Mouse (Mus musculus) spleen, postnatal 10 days (tissue): ENCODE measurements around the gene Dync1h1.
"Not testable (repeated sequence)": the region's sequence is repeated elsewhere in the genome, so short reads cannot be mapped to it uniquely, and the experiment has no call there.

Source experiments
- DNase-seq, 2 experiments: peaks; one replicate each; pipeline ENCODE4 v3.0.0; 2021 to 2022; ENCODE audit warnings: low spot score in 2 of 2

The Dync1h1 gene

DNA sequence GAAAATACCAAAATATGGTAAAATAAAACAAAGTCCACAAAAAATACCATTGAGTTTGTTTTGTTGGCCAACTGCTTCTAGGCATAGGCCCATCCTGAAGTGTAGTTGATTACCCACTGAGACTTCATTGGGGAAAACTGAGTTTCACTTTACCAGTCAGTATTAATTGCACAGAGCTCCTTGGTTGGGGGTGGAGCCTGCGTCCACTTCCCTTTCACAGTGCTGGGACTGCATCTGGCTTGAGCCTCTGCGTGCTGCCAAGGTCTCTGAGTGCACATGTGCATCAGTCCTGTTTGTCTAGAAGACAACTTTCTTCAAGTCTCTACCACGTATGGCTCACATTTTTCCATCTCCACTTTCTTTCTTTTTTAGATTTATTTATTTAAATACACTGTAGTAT is 4.9 kb downstream of the Dync1h1 start:
- DNase-seq: peak in 1 of 2 experiments; percentile 37

DNA sequence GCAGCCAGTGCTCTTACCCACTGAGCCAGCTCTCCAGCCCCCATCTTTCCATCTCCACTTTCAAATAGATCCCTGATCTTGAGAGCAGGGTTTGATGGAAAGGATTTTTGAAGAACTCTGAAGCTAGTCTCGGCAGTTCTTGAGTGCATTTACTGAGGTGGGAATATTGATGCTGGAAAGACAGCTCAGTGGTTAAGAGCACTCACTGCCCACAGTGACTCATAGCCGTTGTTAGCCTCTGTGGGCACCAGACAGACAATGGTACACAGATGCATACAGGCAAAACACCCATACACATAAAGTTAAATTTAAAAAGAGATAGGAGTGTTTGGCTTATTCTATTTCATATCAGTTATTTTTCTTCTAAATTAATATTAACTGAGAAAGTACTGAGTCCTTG is 5.4 kb downstream of the Dync1h1 start:
- DNase-seq: no peak

DNA sequence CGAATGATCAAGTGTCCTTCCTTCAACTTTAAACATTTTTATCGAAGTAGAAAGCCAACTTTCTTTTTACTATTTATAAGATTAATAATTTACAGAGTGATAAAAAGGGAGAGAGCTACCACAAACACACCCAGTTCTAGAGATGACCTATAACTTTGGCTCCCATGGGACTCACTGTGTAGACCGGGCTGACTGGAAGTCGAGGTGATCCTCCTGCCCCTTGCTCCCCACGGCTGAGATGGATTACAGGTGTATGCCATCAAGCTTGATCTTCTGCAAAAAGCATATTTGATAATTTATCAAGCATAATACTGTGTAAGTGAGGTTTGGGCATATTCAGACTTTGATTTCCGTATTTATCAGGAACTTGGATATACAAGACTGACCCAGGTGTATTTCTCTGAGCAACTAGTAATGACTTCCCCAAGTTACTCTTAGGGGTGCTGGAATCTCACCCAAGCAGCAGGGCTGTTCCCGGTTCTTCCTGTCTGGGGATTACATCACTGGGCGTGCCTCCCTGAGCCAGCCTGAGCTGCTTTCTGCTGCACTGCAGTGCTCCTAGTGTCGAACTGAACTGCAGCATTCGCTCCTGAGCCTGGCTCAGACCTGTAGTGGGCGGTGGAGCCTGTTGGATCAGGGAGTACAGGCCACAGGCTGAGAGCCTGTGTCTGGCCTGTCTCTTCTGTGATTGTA is 7.4 kb downstream of the Dync1h1 start:
- DNase-seq: no peak

DNA sequence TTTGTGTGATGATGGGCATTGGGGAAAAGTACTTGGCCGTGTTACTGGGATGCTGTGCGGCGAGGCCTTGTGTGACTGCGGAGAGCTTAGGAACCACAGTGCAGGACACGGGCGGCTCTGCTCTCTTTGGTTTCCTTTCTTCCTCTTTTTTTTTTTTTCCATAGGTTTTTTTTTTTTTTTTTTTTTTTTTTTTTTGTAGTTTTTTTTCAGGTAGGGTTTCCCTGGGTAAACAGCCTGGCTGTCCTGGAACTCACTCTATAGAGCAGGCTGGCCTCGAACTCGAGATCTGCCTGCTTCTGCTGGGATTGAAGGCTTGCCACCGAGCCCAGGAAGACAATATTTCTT is 7.9 kb downstream of the Dync1h1 start:
- DNase-seq: no peak

DNA sequence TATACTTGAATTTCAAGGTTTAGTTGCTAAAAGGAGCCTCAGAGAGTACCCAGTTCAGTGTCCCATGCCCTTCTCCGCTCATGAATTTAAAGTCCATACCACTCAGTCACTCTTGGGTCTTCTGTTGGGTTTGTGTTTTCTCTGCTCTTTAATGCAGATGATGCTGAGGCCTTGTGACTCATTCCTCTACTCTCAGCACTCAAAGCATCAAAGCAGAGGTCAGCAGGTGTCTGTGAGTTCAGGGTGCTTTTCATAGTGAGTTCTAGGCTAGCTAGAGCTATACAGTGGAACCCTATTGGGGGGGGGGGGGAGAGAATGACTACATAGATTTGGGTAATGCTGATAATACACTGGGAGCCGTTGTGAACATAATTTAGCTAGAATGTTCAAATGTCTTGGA is 9.5 kb downstream of the Dync1h1 start:
- no peak for DNase-seq

DNA sequence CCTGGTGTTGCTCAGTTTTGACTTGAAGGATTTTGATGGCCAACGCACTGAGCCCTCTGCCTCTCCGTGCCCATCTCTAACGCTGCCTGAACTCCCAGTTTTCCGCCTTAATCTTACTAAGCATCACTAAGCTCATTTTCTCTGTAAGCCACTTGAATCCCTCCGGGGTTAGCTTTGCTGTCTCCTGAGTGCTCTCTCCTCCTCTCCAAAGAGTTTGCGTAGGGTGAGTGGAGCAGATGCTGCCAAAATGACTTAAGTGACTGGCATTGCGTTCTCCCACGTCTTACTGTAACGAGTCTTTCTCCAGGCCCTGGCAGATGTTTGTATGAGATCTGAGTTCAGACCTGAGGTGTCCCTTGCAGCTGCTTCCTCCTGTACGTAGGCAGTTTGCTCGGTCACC is 28.8 kb downstream of the Dync1h1 start:
- DNase-seq: no peak

DNA sequence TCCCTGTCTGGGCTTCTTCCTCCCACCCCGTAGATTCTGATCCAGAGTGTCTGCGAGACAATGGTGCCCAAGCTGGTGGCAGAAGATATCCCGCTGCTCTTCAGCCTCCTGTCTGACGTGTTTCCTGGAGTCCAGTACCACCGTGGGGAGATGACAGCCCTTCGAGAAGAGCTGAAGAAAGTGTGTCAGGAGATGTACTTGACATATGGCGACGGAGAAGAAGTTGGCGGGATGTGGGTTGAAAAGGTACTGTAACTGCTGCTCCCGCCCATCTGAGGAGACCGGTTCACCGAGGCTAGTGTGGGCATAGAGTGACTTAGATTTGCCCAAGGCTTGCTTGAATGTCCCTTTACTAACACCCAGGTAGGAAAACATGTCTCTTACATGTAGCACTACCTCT is 35.0 kb downstream of the Dync1h1 start:
- no peak for DNase-seq

DNA sequence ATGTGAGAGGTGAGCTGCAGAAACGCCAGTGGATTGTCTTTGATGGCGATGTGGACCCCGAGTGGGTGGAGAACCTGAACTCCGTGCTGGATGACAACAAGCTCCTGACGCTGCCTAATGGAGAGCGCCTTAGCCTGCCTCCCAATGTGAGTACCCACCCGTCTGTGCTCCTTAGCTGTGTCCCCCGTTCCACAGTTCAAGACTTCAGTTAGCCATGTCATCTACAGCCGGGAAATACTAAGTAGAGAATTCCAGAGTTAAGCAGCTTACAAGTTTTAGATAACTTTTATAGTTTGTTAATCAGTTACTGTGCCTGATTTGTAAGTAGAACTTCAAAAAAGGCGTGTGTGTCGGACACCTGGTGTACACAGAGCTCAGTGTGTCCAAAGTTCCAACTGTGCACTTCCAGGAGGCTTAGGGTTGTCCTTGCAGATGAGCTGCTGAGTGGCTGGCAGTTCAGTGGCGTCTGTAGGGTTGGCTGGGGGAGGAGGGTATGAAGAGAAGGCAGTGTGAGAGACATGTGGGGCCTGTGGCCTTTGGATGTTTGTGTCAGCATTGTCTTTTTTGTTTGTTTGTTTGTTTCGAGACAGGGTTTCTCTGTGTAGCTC is 36.4 kb downstream of the Dync1h1 start:
- DNase-seq: no peak

DNA sequence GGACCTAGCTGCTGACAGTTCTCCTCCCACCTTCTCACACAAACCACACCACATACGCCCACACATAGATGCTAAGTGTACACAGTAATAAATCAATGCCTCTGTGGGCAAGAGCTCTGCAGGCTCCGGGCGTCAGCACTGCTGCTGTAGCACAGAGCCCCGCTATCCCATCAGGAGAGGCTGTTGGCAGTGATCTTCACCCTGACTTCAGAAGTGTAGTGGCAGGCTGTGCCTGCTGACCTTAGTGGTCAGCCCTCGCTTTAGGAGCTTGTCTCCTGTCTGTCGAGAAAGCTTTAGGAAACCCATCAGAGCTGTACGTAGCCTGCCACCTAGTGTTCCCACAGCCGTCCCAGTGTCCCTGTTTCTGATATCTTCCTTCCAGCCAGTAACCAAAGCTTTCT is 49.0 kb downstream of the Dync1h1 start:
- DNase-seq: no peak

DNA sequence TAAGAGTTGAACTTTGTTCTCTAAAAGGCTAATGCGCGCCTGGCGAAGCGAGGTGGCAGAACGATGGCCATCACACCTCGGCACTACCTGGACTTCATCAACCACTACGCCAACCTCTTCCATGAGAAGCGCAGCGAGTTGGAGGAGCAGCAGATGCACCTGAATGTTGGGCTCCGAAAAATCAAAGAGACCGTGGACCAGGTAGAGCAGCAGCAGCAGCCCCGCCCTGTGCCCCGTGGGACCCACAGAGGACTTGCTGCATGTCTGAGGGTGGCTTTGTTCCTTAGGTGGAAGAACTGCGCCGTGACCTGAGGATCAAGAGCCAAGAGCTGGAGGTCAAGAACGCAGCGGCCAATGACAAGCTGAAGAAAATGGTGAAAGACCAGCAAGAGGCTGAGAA is 50.2 kb downstream of the Dync1h1 start:
- DNase-seq: no peak

DNA sequence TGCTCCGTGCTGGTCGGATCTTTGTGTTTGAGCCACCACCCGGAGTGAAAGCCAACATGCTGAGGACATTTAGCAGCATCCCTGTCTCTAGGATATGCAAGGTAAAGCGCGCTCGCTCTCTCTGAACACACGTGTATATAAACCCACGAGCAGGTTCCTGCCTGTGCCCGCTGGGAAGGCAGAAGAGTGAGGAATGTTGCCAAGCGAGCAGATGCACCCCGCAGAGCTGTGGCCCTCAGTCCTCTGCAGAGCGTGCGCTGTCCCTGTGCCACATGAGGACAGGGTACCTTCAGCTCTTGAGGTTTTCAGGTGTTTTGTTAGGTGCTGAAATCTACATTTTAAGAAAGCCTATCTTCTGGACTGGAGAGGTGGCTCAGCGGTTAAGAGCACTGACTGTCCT is 60.5 kb downstream of the Dync1h1 start:
- no peak for DNase-seq

DNA sequence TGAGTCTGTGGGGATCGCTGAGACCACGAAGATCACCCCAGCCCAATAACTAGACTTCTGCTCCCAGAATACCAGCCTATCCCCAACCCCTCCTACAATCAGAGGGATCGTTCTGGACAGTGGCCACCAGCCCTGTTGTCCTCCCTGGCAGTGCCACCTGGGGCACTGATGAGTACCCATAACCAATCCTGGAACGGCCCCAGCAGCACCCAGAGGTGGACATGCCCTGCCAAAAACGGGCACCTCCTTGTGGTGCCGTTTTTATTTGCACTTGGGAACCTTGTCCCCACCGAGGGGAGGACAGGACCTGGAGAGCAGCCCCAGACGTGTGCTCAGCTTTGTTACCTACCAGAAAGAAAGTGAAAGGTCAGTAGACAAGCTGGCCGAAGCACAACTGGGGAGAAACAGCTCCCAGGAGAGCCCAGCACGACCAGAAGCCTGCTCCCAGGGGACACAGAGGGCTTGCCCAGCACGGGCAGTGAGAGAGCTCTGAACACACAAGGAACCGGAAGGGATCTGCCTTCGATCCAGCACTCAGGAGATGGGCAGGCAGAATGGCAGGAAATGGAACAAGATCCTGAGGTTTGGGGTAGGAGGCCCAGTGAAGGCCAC is 66.3 kb downstream of the Dync1h1 start:
- no peak for DNase-seq

DNA sequence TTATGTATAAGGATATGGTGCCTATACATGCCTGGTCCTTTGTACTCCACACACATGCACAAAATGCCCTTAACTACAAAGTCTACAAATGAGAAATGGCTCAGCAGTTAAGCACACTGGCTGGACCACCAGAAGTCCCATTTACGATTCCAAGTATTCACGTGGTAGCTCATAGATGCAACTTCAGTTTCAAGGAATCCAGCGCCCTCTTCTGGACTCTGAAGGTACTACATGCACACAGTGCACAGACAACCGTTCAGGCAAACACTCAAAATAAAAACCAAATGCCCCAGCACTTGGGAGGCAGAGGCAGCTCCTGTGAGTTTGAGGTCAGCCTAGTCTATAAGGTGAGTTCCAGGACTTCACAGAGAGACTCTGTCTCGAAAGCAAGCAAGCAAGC is 73.0 kb downstream of the Dync1h1 start:
- peak; percentile 26 to 67 for DNase-seq

DNA sequence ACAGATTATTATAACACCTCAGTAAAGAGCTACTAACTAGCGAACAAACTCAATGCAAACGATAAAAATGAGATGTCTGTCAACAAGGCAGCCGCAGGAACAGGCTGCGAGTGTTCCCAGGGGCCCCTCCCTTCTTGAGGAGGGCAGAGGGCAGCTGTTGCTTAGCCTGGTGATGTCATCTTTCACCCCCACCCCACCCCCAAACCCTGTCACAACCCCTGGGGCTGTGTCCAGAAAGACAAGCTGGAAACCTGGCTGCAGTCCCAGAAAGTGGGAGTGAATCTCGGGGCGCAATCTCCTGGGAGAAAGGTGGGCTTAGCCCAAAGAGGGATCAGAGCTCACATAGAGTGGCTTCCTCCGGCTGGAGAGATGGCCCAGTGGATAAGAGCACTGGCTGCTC is 79.9 kb downstream of the Dync1h1 start:
- no peak for DNase-seq

DNA sequence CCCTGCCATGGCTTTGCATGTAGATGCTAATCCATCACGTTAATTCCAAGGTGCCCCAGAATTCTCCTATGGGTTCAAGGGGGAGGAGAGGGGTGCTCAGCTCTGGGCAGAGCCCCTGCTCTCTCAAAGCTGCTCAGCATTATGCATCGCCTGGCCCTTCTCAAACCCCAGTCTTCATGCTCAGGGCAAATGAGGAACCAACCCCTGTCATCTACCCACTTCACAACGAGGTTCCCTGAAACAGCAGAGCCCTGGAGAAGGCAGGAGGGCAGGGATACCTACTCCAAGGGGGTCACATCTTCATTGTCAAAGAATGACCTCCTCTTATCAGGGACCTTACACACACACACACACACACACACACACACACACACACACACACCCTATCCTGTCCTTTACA is 80.6 kb downstream of the Dync1h1 start:
- DNase-seq: no peak

DNA sequence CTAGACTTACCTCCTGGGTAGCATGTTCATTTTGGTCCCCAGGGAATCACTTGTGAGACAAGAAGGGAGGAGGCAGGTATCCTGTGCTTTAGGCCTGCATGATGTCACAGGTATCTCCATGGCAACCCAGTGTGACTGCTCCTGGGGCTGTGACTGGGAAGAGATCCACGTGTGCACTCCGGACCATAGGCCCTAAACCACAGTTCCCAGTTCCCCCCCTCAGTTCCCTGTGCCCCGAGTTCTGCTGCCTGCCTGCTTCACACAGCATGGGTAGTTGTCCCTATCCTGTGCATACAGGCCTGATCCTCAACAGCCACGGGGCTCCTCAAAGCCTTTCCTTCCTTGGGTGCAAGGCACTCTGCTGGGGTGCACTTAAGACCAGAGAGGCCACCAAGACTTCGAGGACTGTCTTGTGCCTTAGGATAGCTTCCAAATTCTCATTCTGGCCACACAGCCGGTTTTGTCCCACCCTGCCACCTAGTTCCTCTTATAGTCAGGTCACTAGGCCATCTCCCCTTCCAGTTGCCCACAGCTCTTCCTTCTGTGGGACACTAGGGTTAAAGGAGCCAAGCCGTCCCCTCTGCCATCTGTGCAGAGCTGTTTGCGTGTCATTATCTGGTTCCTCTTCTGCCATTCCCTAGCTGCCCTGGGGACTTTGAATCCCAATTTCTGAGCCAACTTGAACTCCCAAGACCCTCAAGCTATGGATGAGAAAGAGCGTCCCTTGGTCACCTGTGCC is 81.5 kb downstream of the Dync1h1 start, which contains the start of gene 1700001K19Rik:
Gene 1700001K19Rik, minus strand, starts transcription at position 59 of the 739 bp plus-strand sequence.
- no peak for DNase-seq

DNA sequence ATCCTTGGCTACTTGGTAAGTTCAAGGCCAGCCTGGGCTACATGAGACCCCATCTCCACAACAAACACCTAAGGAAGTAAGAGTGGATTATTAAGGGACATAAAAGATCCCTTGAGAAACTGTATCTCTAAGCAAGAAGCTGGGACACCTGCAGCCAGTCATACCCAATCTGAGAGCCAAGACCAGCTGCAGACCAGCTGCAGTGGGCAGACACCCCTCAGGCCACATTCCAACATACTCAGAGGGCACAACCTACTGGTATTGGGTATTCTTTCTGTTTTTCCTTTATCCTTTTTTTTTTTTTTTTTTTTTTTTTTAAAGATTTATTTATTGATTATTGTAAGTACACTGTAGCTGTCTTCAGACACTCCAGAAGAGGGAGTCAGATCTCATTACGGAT is 82.3 kb downstream of the Dync1h1 start:
- DNase-seq: no peak

DNA sequence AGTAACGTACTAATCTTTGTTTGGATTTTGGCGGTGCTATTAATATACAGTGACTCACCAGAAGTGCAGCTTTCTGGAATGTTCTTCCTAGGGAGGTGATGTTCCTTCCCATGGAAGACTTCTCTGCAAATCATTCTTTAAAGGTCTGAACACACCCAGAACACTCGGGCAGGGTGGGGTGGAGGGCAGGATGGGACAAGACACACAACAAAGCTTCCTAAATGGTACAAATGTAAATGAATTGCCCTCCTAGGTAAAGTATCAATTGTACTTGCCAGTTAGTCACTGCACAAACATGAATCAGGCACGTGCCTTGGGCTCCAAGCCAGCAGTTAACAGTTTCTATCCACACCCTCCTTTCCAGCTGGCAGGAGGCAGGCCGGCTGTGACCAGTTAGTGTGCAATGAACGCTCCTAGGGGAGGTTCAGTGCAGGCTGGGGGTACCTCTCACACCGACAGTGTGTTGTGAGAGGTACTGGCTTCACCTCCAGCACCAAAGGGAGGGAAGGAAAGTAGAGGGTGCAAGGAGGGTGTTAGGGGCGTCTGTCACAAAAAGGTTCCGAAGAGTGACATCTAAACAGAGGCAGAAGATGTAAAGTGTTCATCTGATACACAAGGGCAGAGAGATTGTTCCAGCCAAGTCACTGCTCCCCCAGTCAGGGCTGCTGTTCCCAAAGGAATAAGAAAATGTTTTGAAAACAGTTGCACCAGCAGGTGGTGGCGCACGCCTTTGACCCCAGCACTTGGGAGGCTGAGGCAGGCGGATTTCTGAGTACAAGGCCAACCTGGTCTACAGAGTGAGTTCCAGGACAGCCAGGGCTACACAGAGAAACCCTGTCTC is 86.9 kb downstream of the Dync1h1 start:
- DNase-seq: no peak

DNA sequence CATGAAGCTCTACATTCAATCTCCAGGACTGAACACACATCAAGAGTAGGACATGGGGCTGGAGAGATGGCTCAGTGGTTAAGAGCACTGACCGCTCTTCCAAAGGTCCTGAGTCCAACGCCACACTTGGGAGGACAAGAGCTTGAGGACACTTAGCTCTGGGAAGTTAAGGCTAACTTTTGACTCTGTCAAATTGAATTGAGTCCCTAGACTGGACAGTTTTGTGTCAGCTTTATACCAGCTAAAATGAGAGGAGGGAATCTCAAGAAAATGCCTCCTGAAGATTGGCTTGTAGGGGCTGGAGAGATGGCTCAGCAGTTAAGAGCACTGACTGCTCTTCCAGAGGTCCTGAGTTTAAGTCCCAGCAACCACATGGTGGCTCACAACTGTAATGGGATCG is 87.7 kb downstream of the Dync1h1 start:
- not testable (repeated sequence) for DNase-seq

DNA sequence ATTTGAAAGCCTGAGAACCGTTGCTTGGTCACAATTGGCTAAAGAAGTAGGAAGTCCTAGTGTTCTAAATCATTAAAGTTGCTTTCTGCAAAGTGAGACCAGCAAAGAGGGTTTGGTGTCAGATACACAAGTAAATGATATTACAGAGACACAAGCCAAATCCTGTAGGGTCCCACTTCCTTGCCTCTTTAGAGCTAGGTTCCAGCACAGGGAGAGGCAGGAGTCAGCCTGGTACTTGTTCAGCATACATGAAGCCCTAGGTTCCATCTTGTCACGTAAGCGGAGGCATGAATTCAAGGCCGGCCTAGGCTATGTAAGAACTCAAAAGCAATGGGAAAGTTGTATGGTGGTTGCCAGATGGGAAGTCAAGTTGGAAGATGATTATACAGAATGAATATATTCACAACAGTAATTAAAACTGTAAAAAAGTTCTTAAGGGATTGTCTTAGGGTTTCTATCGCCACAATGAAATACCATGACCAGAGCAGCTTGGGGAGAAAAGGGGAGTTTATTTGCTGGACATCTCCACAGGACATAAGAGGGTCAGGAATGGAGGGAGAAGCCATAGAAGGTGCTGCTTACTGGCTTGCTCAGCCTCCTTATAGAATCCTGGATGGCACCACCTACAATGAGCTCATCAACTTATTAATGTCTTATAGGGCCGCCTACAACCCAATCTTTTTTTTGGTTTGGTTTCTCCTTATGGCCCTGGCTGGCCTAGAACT is 88.8 kb downstream of the Dync1h1 start:
- DNase-seq: no peak

DNA sequence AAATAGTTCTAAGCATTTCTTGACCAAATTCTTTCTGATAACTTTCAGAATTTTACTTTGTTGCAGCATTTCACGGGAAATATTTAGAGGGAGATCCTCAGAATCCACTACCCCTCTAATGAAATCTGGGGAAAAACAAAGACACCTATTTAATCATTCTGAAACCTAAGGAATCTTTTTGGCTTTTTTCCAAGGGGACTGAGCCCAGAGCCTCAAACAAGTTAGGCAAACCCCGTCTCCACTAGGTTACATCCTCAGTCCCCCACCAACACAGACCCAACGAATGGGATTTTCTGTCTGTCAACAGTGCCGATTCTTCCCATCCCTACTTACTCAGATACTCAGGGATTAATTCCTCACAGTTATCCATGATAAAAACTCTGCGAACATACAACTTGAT is 92.1 kb downstream of the Dync1h1 start:
- DNase-seq: not testable (repeated sequence)
